Mouse (Mus musculus) neural tube, embryonic 14.5 days (tissue): Measurements from ENCODE around the gene Rexo1. TPM values are rescaled to one million over a fixed set of nuclear protein-coding genes. Genes with fewer than 3 reads are reported as not detected.
A peak's percentile ranks its signal among the peaks of the same experiment; 100 is the strongest.

Experiments used
- ATAC-seq: fragments of 200-750 bp; cut with Nextera tagmentation; 2 replicates; pipeline ENCODE4 v1.8.0; 2017; ENCODE audit warnings: low read depth, mild to moderate bottlenecking, moderate TSS enrichment, moderate library complexity
- H3K27ac ChIP-seq: fragments of 300-500 bp; sonication (generic); 2 replicates; pipeline ENCODE4 v1.5.1; 2014; ENCODE audit warnings: low read depth, mild to moderate bottlenecking, control low read depth, low read length, moderate library complexity, mixed read lengths
- H3K27me3 ChIP-seq: fragments of 300-500 bp; sonication (generic); 2 replicates; pipeline ENCODE4 v1.6.1; 2014; ENCODE audit warnings: low read length; ENCODE audit not compliant: control insufficient read depth, insufficient read depth
- H3K36me3 ChIP-seq: fragments of 300-500 bp; sonication (generic); 2 replicates; pipeline ENCODE4 v1.6.1; 2014; ENCODE audit warnings: low read length, mixed read lengths; ENCODE audit not compliant: control insufficient read depth, insufficient read depth
- H3K4me1 ChIP-seq: fragments of 300-500 bp; sonication (generic); 2 replicates; pipeline ENCODE4 v1.6.1; 2014; ENCODE audit warnings: low read length; ENCODE audit not compliant: control insufficient read depth, insufficient read depth
- H3K4me2 ChIP-seq: fragments of 300-500 bp; sonication (generic); 2 replicates; pipeline ENCODE4 v1.6.1; 2014; ENCODE audit warnings: mild to moderate bottlenecking, low read depth, low read length, control low read depth
- H3K4me3 ChIP-seq: fragments of 300-500 bp; sonication (generic); 2 replicates; pipeline ENCODE4 v1.5.1; 2014; ENCODE audit warnings: low read depth, low read length, control low read depth, mixed read lengths
- H3K9ac ChIP-seq: fragments of 300-500 bp; sonication (generic); replicated peaks from 2 replicates; pipeline ENCODE4 v1.6.1; 2014; ENCODE audit warnings: low read depth, mild to moderate bottlenecking, control low read depth, low read length, mixed read lengths
- H3K9me3 ChIP-seq: fragments of 300-500 bp; sonication (generic); 2 replicates; pipeline ENCODE4 v1.6.1; 2016; ENCODE audit warnings: low read length; ENCODE audit not compliant: control insufficient read depth
- WGBS: fragments of 180-500 bp; shearing (Covaris S2); extraction: QIAGEN DNeasy Blood & Tissue Kit; methylation state at CpG from one replicate; pipeline ENCODE4 v1.1.7; 2014; 5-methylcytosine and 5-hydroxymethylcytosine counted together
- polyA plus RNA-seq: library from polyadenylated mRNA; unstranded; fragments of >200 nt; fragmentation: Nextera tagmentation; extraction: Ambion mirVana; gene quantifications from 2 replicates; pipeline ENCODE4 v1.2.1, GENCODE M21; 2014

The Rexo1 gene
- polyA plus RNA-seq, 1 experiment from 2014 or later: 30.6 TPM

DNA sequence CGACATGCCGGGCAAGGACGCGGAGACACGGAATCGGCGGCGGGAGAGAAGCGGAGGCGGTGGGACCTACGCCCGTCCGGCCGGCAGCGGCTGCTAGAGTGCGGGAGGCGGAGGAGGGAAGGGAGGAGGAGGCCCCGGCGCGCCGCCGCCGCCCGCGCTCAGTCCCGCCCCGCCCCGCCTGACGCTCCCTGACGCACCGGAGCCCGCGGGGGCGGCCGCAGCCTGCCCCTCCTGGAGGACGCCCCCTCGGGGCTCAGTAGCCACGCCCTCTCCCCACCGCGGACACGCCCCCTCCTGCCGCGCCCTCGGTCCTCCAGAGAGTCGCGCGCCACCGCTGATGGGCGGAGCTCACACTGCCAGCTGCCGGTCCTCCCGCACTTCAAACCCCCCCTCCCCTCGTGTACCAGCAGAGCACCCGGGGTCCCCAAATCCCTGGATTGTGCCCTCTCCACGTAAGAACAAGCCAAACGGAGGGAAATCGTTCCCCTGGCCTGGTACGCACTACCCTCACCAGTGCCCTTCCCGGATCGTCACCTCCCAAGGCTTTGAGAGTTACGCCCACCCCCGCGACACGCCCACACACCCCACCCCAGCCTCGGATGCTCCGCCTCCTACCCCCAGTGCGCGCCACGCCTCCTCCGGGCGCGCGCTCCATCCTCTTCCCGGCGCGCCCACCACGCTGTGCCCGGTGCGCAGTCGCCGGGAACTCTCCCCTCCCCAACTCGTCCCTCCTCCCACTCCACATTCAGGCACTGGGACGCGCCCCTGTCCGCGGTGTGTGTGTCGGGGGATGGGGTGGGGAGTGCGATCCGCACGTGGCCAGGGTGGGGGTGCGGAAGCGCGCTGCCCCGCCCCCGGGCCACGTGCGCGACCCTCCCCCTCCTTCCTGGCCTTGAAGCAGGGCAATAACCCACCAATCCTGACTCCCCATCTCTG is 16.1 kb upstream of the Rexo1 start, which contains the start of gene Klf16:
TSS of gene Klf16 (minus strand) at position 127 of the 936 bp plus-strand sequence.
- peak; percentile 75 for ATAC-seq
- peaks cover 22% of the 10 kb centered on the region for H3K4me1 ChIP-seq
- no peaks in the 10 kb centered on the region for H3K36me3 ChIP-seq
- peak within 1 kb of the TSS; percentile 85 for H3K27ac ChIP-seq
- under 1% methylated on average over 67 of the region's 97 CpGs for WGBS
- H3K9me3 ChIP-seq: no peaks in the 10 kb centered on the region
- H3K4me2 ChIP-seq: peak within 1 kb of the TSS; percentile 94
- no peaks in the 10 kb centered on the region; the same call in 1 of the 2 replicates for H3K27me3 ChIP-seq
- H3K4me3 ChIP-seq: peak within 1 kb of the TSS; percentile 76
- peak within 1 kb of the TSS; percentile 76 for H3K9ac ChIP-seq

DNA sequence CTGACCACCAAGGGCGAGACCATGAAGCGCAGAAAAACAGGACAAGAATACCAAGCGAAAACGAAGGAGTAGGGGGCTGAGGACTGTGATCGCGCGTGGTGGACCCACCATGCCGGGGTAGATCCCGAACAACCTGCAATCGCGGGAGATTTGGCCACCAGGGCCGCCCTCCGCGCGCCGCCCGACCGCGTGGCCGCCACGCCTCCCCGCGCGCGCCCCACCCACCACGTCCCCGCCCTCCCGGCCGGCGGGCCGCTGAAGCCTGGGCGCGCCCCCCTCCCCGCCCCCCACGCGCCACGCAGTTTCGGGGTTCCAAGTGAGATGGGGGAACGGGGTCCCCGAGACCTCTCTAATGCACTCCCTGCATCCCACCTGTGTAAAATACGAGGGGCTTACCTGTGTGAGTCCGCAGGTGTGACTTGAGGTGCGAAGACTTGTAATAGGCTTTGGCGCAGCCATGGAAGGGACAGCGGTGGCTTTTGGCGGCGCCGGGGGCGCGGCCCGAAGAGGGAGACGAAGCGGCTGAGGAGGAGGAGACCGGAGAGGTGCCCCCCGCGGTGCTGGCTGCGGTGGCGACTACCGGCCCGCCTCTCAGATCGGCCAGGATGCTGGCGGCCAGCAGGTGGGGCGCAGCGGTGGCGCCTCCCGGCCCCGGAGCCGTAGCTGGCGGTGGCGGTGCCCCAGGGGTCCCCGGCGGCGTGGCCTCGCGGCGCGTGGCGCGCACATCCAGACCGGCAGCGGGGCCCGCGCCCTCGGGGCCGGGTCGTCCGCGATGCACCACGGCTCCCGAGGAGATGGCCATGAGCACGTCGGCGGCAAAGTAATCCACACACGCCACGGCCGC is 15.2 kb upstream of the Rexo1 start:
- Histone ChIP-seq H3K27ac (peak overlapping the region; percentile 85), H3K4me1 (peaks cover 23% of the 10 kb centered on the region), H3K9ac (peak overlapping the region; percentile 76), H3K36me3 (no peaks in the 10 kb centered on the region), H3K4me2 (peak overlapping the region; percentile 94), H3K9me3 (no peaks in the 10 kb centered on the region), H3K4me3 (peak overlapping the region; percentile 76), H3K27me3 (no peaks in the 10 kb centered on the region; the same call in 1 of the 2 replicates)
- under 1% methylated on average over 93 of the region's 96 CpGs for WGBS
- peak; percentile 14; the same call in 1 of the 2 replicates for ATAC-seq

DNA sequence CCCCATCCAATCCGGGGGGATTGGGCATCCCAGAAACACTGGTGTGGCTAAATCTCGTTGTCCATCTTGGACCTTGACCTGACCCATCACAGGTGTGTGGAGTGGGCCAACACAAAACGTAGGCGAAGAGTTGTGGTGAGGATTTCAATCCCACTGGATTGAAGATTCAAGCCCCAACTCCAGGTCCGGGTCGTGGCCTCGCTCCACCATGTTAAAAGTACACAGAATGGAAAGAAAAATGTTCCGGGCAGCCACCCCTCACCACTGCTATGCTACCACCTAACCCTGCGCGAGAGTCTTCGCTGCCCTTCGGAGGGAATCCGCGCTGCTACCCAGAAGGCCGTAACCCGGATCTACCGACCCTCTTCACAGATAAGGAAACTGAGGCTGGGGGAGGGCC is 14.6 kb upstream of the Rexo1 start:
- H3K4me1 ChIP-seq: peaks cover 29% of the 10 kb centered on the region
- no peak for ATAC-seq
- 15% methylated on average over 17 of the region's 17 CpGs for WGBS

DNA sequence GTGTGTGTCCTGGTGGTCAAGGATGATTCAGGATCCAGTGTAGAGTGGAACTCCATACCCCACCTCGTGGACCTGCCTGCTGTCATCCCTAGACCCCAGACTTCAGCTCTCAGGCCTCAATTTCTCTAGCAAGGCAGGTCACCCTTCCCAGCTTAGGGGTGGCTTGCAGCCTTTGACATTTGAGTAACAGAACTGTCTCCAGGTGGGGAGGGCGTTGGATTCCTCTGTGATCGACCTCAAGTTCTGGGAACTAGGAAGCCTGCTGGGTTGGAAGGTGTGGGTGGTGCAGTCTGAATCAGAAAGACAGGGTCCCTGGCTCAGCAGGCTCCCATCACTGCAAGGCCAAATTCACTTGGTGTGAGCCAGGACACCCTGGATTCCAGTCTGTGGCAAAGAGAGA is 13.5 kb upstream of the Rexo1 start:
- no peaks in the 10 kb centered on the region; the same call in 1 of the 2 replicates for H3K27me3 ChIP-seq
- H3K4me2 ChIP-seq: 0 out of 2 replicates have a peak overlapping the region, but pooled peaks have one; percentile 94
- H3K4me1 ChIP-seq: peaks cover 32% of the 10 kb centered on the region
- H3K9ac ChIP-seq: no peak overlapping the region
- H3K4me3 ChIP-seq: no peak overlapping the region
- 83% methylated on average over 3 of the region's 3 CpGs for WGBS
- no peaks in the 10 kb centered on the region for H3K9me3 ChIP-seq
- no peak for ATAC-seq
- H3K27ac ChIP-seq: no peak overlapping the region
- H3K36me3 ChIP-seq: no peaks in the 10 kb centered on the region

More for the DNA sequence above, 14.6 kb upstream of the Rexo1 start:
- Histone ChIP-seq H3K27ac (no peak overlapping the region), H3K4me2 (peak overlapping the region; percentile 94), H3K27me3 (no peaks in the 10 kb centered on the region; the same call in 1 of the 2 replicates), H3K4me3 (peak overlapping the region; percentile 76), H3K9me3 (no peaks in the 10 kb centered on the region), H3K36me3 (no peaks in the 10 kb centered on the region), H3K9ac (peak overlapping the region; percentile 76)

DNA sequence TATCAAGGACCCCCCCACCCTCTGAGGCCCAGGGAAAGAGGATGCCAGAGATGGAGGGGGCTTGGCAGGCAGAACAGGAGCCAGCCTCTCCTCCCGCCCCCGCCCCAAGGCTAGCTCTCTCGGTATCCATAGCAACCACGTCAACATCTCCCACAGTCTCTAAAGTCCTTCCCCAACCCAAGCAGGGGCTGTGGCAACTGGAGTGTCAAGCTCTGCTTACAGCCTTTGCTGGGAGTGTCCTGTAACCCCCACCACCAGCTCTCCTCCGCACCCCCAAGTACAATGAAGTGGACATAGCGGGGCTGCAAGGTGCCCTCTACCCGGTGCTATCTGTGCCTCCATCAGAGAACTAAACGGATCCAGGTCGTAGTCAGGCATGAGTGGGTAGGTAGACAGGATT is 12.6 kb upstream of the Rexo1 start:
- peaks cover 32% of the 10 kb centered on the region for H3K4me1 ChIP-seq
- H3K27me3 ChIP-seq: no peaks in the 10 kb centered on the region; the same call in 1 of the 2 replicates
- no peak overlapping the region for H3K4me3 ChIP-seq
- no peak overlapping the region for H3K27ac ChIP-seq
- no peak overlapping the region; the same call in 1 of the 2 replicates for H3K9ac ChIP-seq
- WGBS: 51% methylated on average over 9 of the region's 9 CpGs
- no peak for ATAC-seq
- no peaks in the 10 kb centered on the region for H3K9me3 ChIP-seq
- H3K4me2 ChIP-seq: no peak overlapping the region
- H3K36me3 ChIP-seq: no peaks in the 10 kb centered on the region

DNA sequence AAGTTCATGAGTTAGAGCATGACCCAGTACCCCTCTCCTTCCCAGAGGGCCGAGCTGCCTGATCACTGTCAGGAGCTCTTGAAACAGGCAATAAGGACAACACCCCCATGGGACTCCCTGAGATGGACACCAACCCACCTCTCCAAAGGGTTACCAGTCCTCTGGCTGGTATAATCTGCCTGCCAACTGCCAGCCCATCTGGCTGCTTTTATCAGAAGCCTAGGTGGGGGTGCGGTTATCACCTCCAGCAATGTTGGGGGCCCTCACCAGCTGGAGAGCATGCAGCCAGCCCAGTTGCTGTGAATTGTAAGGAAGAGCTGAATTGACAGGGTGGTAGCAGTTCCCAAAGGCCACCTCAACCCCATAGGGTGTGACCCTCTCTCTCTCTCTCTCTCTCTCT is 11.1 kb upstream of the Rexo1 start:
- H3K4me3 ChIP-seq: no peak overlapping the region
- H3K27me3 ChIP-seq: no peaks in the 10 kb centered on the region; the same call in 1 of the 2 replicates
- H3K9ac ChIP-seq: no peak overlapping the region
- ATAC-seq: no peak
- no peak overlapping the region for H3K27ac ChIP-seq
- no peaks in the 10 kb centered on the region for H3K9me3 ChIP-seq
- peaks cover 28% of the 10 kb centered on the region for H3K4me1 ChIP-seq
- H3K36me3 ChIP-seq: no peaks in the 10 kb centered on the region; the same call in 1 of the 2 replicates
- WGBS: 93% methylated on average over 2 of the region's 2 CpGs
- no peak overlapping the region for H3K4me2 ChIP-seq

DNA sequence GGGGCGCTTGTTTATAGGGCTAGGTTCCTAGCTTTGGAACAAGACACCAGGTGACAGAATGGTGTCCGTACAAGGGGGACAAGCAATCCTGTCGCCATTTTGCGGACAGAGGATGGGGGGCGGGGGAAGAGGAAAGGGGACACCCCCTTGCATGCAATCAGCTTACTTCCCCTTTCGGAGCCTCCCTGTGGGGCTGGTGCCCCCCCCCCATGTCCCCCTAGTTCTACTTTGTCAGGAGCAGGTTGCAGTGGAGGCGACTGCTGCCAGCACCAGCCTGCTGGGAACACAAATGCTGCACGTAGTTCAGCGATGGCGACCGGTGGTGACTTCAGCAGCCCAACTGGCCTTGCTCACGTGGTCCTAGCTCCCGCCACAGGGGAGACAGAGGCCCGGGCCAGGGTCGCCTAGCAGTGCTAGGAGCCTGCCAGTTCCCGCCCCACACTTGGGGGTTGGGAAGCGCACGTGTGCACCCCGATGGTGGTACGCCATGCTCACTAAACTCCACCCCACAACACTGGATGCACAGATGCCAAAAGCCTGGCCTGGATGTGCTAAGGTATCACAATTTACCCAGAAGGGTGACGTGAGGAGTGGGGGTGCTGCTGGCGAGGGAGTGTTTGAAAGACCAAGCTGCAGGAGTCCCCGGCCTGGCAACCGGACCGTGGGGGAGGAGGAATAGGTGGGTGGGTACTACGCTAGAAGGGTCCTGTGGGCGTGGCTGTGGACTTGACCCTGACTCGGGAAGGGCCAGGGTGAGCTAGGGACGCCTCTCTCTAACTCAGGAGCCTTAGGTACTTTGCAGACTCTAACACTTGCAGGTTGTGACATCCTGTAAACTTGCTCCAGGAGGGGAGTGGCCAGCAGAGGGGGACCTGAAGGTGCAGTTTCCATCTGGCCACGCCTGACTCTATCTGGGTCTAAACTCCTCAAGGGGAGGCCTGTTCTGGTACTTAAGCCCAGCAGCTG is 9.8 kb upstream of the Rexo1 start:
- Histone ChIP-seq H3K4me3 (no peak overlapping the region), H3K36me3 (no peaks in the 10 kb centered on the region; the same call in 1 of the 2 replicates), H3K9ac (0 out of 2 replicates have a peak overlapping the region, but pooled peaks have one; percentile 25), H3K27ac (no peak overlapping the region), H3K4me2 (peak overlapping the region; percentile 32), H3K4me1 (peaks cover 35% of the 10 kb centered on the region), H3K27me3 (no peaks in the 10 kb centered on the region), H3K9me3 (no peaks in the 10 kb centered on the region)
- ATAC-seq: no peak
- 23% methylated on average over 30 of the region's 30 CpGs for WGBS

DNA sequence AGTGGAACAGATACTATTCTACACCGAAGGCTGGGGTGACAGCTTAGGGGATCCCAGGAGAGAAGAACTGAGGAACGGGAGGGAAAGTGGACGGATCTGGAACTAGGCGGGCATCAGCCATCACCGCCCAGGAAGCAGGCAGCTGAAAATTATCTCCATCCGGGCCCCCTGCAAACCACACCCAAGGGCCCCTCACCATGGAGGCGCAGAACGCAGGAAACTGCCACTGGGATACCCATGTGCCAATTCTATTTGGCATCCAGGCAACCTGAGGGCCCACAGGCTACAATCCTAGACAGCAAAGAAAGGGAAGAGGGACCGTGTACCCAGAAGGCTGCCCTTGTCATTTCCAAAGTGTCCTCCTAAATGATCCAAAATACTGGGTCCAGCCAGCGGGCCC is 9.1 kb upstream of the Rexo1 start:
- peaks cover 29% of the 10 kb centered on the region for H3K4me1 ChIP-seq
- no peaks in the 10 kb centered on the region for H3K27me3 ChIP-seq
- no peaks in the 10 kb centered on the region for H3K9me3 ChIP-seq
- no peak overlapping the region for H3K4me2 ChIP-seq
- no peak for ATAC-seq
- no peak overlapping the region for H3K27ac ChIP-seq
- no peak overlapping the region for H3K4me3 ChIP-seq
- 92% methylated on average over 10 of the region's 10 CpGs for WGBS
- H3K36me3 ChIP-seq: no peaks in the 10 kb centered on the region; the same call in 1 of the 2 replicates
- no peak overlapping the region for H3K9ac ChIP-seq
